Mouse (Mus musculus) mouse embryonic stem cell (cell line): ENCODE results near the gene Meis2.

Source experiments
- in situ Hi-C, 2 experiments: fragments of 300-500 bp; cut with MboI; formaldehyde crosslinking; loops; 1 replicate in 1 of 2; 3 replicates in 1 of 2; pipeline ENCODE4 v1.14.3; 2019 to 2020; ENCODE audit warnings: low sequenced_read_pairs in 2 of 2, low pct_unique_long_range_greater_than_20kb in 1 of 2, mixed read lengths in 1 of 2; ENCODE audit not compliant: unreplicated experiment in 1 of 2

Gene Meis2

DNA sequence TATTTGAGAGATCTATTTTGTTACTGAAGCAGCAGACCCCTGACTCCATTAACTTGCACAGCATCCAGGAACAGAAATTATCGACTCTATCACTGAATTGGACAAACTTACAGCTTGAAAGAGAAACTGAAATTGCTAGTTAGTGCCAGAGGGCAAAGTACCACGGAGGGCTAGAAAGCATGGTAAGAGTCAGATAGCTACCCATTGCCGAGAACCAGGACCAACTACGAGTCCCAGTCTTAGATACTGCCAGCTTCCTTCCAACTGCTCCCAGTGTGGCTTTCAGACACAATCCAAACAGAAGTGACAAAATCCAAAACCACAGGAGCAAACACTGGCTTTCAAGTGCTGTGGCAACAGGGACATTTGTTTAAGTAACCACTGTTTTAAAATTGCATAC, 81.2 kb downstream of the Meis2 start:
- in situ Hi-C loops = loop anchor here in 1 of 2 experiments (10.0 kb wide), 1 partner anchor 80 kb away; the partner anchor contains the start of gene Meis2

DNA sequence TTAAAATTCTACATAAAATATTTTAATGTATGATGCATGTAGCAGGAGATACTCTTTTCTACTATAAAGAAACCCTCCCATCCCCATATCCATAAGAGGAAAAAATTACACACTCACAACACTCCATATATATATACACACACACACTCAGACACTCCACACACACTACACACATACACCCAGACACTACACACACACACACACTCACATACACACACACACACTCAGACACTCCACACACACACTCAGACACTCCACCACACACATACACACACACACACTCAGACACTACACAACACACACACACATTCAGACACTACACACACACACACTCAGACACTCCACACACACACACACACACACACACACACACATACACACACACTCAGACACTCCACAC, 85.1 kb downstream of the Meis2 start:
- in situ Hi-C loops = loop anchor here in 1 of 2 experiments (10.0 kb wide), 1 partner anchor 84 kb away; the partner anchor contains the start of gene Meis2

DNA sequence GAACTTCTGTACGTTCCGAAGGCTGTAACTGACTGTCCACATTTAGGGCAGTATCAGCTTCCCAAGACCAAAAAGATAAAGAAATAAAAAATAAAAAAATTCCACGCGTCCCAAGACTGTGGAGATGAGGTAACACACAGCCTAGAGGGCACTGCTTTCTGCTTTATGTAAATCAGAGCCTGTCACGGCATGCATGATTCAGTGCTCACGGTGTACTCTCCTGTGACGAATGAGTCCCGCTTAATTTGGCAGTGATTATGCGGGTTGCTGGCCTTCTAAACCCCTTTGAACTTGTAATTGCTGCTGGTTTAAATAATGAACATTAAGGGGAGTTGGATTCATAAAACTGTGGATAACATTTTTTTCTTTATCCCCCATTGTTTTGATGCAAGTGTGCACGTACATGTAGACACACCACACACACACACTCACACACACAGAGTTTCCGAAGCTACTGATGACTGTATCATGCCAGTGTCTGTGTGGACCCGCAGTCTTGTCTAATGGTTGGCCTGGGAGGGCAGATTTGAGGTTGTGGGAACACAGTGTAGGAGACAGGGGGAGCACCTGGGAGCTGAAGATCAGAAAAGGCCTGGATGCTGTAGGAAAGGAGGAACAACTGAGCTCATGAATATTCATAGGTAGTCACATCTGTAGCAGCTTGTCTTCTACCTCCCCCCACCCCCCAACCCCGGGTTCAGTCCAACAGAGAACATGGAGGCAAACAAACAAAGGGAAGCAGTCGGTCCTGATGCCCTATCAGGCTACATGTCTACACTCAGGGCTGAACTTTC, 85.8 kb downstream of the Meis2 start:
- in situ Hi-C loops = loop anchor here in 1 of 2 experiments (10.0 kb wide), 1 partner anchor 85 kb away; the partner anchor contains the start of gene Meis2

DNA sequence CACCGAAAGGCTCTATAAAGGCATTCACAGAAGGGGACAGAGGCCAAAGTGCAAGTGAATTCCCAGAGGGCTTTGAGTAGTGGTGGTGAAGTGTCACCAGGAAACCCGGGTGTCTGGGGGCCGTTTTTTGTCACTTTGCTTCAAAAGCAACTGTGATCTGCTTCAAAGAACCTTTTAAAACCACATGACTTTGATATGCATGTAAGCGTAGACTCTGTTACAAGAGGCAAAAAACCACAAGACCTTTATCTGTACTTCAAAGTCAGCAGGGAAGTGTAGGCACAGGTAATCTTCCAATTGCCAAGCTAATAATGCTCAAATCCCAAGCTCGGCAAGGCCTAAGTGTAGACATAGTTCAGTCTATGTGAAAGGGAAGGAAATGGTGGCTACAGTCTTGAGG, 87.0 kb downstream of the Meis2 start:
- in situ Hi-C loops = no loop called here

DNA sequence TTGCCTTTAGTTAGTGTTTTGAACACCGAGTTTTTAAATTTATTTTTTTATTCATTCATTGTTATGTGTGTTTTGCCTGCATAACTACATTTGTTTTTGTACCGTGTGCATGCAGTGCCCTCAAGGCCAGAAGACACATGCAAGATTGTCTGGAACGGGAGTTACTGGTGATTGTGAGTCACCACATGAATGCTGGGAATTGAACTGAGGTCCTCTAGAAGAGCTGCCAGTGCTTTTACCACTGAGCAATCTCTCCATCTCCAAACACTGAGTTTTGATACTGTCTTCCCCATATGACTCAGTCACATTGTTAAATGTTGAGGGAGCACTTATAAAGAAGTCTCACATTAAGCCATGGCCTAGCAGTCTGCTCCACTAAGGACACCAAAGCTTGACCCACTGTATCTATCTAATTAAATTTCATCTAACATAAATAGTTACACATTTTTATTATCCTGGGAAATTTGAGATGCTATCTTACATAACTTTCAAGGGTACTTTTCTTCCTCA, 94.3 kb downstream of the Meis2 start:
- in situ Hi-C loops = no loop called here

DNA sequence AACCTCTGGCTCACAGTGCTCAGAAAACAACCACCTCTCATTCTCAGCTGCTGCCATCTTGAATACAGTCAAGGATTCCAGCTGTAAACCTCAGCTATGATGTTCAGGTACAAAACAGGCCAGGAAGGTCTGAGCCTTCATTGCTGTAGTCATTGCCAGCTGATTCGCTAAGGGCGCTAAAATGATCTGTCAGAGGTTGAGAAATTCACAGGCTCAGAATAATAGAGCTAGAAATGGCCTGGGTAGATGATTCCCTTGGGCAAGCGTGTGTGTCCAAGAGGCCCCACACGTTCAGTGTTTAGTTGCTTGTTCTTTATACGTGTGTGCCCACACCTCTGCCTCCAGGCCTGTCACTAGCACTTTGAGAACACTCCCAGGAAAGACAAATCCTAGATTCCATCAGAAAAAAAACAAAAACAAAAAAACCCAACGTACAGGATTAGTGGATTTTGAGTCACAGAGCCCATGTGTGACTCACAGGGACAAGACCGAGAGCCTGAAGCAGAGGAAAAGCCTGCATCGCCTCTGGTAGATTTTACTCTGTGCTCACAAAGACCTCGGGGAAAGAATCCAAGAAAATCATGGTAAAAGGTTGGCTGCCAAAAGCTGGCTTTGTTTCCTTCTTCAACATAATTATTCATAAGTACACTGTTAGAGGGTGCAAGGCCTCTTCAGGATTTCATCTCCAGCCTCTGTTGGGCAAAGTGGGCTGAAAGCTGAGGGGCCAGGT, 95.4 kb downstream of the Meis2 start:
- in situ Hi-C loops = no loop called here

DNA sequence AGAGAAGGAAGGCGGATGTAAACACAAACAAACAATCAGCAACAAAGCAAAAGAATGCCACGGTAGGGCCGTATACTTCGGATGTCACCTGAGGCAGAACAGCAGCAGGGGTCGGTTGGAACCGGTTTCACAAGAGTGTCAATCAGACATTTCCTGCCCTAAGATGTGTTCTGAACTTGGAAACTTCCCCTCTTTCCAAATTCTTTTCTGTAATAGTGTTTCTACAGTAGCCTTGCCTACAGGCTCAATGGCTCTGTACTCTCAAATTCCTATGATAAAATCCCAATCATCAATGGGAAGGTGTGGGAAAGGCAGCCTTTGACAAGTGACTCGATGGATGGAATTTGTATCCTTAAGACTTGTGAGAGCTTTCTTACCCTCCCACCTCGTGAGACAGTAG, 96.4 kb downstream of the Meis2 start:
- in situ Hi-C loops = no loop called here

DNA sequence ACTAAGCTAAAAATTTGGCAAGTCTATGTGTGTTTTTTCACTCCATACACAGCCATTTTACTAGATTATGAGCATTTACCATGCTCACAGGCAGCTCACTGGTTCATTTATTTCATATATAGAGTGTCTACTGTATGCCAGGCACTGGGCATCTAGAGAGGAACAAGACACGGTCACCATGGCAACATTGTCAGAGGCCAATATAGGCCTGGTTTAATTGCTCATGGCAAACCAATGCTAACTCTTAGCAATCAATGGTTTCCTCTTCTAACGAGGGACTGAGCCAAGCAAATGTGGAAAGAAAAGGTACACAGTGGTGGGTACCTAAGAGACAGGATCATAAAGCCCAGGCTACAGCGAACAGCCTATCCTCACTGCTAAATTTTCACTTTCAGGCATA, 100.7 kb downstream of the Meis2 start:
- in situ Hi-C loops = no loop called here

DNA sequence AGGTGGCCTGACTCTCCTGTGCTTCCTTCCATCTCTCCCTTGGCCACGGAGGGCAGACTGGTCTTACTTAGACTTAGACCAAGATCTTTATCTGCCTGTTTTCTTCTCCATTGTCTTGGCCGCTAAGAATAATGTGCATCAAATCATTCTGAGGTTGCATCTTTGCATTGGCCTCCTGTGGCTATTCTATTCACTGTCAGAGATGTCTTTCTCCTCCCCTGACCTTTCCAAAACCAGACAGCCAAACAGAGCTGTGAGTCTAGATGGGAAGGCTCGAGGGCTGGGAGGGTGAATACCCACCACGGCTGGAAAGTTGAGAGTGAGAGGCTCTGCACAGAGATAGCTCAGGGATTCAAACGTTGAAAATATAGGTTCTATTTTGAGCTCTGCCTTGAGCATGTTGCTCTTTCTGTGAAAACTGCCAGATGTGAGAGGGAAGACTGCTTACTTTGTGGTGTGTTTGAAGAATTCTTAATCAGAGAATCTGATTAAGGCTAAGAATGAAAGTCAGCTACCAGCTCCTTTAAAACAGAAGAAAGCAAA, 102.3 kb downstream of the Meis2 start:
- in situ Hi-C loops = no loop called here

DNA sequence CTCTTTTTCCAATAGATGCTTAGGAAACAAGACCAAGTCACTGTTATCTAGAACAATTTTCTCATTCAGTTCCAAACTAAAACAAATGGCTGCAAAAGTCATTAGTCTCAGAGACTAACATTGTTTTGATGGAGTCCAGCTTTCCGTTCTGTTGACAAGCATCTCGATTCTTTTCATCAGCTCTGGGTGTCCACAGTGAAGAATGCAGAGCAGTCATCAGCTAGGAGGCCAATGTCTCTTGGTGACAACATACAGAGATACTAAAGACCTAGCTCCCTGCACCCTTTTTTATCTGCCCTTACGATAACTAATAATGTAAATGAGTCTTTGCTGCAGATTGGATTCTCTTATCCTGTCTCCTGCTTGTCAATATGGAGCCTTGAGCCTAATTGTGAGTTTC, 102.9 kb downstream of the Meis2 start:
- in situ Hi-C loops = no loop called here

DNA sequence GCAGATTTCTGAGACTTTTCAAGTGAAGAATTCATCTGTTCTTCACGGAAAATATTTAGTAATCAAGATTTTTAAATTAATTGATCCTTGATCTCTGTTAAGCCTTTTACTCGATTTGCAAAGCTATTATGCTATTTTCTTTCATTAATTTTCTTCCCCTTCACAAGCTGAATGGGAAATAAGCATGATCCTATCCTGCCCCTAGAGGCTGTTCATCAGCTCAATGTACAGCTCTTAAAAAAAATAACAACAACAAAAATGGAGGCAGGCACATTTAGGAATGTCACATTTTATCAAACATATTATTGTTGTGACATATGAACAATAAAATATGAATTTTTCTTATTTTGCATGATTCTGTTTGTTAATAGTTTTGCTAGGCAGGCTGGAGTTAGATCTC, 103.5 kb downstream of the Meis2 start:
- in situ Hi-C loops = no loop called here

DNA sequence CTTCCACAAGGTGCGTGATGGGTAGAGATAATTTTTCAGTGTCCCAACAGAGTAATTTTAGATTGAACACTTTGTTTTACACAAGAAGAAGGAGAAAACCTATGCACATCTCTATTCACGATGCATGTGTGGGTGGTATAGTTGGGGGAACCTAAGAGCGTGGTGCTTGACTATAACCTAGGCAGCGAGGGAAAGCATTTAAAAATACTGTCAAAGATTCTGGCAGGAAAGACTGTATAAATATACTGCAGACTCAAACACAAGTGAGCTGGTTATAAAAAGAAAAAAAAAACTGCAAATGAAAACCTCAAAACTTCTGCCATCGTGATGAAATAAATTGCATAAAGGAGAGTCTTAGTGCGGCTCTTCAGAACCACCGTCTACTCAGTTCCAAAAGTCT, 105.0 kb downstream of the Meis2 start:
- in situ Hi-C loops = no loop called here

DNA sequence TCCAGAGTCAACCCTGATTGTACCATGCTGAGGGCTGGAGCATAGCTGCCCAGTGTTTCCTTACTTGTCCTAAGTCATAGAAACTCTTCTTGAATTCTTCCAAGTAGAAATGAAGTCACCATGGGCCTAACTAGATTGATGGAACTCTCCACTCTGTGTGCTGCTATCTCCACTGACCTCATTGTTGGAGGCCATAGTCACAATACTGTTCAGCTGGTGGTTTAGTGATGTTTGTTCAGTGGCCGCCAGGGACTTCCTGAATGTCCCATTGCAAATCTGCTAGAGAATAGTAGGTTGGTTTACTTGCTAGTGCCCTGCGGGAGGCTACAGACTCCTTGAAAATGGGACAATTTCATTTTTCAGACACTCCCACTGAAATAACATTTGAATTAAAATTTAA, 108.9 kb downstream of the Meis2 start:
- in situ Hi-C loops = no loop called here

DNA sequence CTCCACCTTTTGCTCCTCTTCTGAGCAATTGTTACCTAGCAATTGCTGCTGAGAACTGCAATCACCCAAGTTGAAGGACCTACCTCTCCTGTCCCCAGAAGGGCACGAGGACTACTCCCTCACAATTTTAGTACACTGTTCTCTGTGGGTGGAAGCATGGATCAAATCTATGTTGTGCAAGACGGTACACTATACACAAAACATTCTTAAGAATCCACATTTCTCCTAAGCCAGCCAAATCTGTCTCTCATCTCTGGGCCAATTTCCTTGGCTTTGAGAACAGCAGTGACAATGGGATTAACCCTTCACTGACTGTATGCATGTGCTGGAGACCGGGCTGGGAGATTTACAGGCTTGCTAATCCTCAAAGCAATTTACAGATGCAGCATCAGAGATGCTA, 115.0 kb downstream of the Meis2 start:
- in situ Hi-C loops = no loop called here

DNA sequence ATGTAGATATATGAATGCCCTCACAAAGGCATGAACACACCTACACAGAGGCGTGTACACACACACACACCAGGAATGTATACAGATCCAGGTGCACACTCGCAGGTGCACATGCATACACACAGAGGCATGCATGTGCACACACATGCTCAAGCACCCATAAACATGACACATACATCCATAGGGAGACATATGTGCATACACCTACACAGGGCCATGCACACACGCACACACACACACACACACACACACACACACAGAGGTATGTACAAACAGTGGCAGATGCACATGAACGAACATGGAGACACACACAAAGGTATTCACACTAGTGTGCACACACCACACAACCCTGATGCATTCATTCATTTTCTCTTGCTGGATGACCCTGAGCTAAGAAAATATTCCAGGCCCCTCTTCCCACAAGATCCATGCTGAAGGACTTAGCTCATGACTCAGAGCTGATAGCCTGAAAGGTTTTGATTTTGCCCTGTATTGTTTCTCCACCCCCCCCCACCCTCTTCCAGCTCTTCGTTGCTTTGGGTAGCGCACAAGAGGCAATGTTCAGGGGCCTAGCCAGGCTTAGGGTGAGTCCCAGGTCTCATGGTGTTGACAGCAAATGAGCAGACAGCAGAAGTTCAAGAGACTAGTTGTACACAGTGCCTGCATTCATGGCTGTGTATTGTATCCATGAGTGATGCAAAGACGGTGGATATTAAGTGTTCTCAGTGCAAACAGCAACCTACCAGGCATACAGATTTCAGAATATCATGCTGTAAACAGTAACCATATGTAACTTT, 116.8 kb downstream of the Meis2 start:
- in situ Hi-C loops = no loop called here

DNA sequence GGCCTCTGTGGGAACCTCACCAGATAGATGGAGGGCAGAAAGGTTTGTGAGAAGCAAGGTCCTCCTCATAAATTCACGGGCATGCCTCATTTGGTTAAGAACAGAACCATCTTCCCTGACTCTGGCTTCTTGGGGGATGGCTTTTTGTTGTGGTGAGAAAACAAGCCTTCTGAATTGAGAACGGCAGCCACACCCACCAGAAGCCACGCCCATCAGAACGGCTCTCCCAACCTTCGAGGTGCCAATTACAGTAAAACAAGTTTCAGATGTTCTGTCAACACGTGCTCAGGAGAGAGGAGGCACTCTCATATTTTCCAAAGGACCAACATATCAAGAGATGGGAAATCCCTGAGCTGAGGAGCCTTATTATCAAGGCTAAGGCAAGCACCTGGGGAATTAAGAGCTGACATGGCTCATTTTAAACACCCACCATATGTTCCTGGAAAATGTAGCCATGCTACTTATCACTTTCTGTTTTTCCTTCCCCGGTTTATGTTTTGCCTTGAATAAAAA, 117.9 kb downstream of the Meis2 start:
- in situ Hi-C loops = no loop called here

DNA sequence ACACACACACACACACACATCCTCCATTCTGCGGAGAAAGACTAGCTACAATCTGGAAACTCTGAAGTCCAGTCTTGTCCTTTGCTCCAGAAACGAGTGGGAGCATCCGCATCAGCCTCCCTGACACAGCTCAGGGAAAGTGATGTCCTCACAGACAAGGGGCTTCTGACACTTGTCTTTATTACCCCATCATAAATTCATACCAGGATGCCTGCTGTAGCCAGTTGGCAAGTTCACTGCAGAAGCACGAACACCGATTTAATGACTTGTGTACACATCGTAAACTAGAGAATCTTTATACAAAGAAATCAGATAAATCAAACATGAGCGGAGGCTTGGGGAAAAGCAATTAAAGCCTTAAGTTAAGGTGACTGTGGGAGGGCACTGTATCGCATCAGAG, 122.6 kb downstream of the Meis2 start:
- in situ Hi-C loops = no loop called here

DNA sequence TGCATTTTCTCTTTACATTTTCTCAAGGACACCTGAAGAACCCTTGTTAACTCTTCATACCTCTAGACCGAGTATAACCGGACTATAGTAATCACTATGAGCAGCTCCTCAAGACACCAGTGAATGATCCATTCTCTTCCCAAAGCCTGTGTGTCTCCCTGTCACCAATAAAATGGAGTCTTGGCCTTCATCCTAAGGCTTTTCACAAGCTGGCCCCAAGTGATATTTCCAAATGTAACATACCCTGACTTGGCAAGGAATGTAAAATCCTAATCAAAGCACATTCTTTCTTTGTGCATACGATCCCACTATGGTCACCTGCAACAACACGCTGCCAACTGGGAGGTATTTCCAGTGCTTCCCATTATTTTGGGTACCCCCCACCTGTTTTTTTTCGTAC, 125.8 kb downstream of the Meis2 start:
- in situ Hi-C loops = no loop called here
